Mouse (Mus musculus) ovary, postnatal 10 days (tissue): Measurements from ENCODE around the gene Olfr913.

Source experiments
- DNase-seq: peaks from one replicate; pipeline ENCODE4 v3.0.0; 2022; ENCODE audit warnings: low spot score

The Olfr913 gene

GRCm38 (mm10) chr9:38592459-38592858 is at the start of gene Olfr913:
Olfr913 (plus strand) TSS chr9:38592759.
- DNase-seq: no peak

DNA sequence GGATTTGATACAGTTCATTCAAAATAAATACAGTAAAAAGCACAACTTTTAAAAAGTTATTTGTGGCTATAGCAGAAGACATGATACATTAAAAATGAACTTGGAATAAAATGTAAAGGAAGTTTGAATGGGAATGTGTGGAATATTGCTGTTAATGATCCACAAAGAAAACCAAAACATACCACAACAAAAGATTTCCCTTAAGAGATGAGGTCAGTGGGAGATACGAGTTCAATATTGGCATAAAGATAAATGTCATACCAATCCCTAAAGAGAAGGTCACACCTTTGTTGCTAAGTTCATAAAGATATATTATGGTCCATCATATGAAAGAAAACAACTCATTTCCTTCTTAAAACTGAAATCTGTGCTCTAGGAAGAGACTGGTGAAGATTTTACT is 12.7 kb upstream of the Olfr913 start, which contains the start of gene Olfr912:
Gene Olfr912 (plus strand): TSS at position 301 of the 400 bp plus-strand sequence.
- DNase-seq: no peak

GRCm38 (mm10) chr9:38591056-38591455 is 1.5 kb upstream of the Olfr913 start:
- DNase-seq: no peak

GRCm38 (mm10) chr9:38604802-38605201 is 12.2 kb downstream of the Olfr913 start, which contains the start of gene Olfr914:
Olfr914 (plus strand) TSS chr9:38605102.
- DNase-seq: no peak

DNA sequence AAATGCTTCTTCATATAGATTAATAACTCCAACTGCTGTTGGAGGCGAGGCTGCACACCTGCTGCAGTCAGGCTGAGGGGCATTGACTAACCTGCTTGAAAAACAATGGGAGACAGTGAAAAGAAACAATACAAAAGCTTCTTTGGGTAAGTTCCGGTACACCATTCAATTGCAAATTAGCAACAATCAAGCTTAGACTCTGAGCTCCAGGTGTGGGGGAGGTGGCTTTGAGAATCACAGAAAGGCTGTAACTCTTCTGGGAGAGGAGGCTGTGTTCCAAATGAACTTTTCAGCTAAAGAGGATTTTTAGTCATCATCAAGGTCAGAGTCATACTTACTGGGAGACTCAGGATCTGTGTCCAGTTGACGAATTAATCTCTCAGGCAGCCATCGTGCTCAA is 39.8 kb downstream of the Olfr913 start:
- DNase-seq: no peak
